Mouse (Mus musculus) gastrocnemius, adult 8-10 months (tissue): Measurements from ENCODE around the gene Trp53i11. TPM values are rescaled to one million over a fixed set of nuclear protein-coding genes. Genes with fewer than 3 reads are reported as not detected.

Experiments used
- DNase-seq, 2 experiments: peaks; one replicate each; pipeline ENCODE4 v3.0.0; 2022; ENCODE audit warnings: low spot score in 2 of 2
- total RNA-seq, 4 experiments: library from RNA; stranded (reverse); gene quantifications; 2 replicates each; pipeline ENCODE4 v1.2.4; 2022

Gene Trp53i11
- 1 to 10 TPM; 1.8 to 5.2 (median 3.3) TPM for total RNA-seq

DNA sequence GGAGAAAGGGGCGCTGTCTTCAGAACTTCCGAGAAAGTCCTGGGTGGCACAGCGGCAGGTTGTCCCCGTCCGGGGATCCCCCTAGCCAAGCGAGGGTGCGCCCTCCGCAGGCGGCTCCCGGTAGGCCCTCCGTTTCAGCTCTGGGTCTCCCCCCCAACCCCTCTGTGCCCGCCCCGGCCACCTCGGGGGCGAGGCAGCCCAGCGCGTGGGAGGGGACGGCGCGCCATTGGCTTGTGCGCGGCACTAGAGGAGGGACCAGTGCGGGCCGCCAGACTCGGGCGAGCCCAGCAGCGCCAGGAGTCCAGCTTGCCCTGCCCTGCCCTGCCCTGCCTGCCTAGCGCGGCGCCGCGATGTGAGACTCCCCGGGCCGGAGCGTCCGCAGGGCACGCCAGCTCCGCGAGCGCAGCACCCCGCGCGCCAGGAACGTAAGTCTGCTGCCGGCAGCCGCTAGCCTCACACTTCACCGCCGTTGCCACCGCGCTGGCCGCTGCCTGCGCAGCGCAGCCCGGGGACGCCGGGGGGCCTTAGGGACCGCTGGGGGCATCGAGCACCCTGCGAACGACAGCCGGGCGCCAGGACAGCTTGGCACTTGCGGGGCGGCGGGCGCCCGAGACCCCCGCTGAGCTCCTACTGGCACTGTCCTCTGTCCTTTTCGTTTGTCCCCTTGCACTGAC, at the start of gene Trp53i11:
Gene Trp53i11 (plus strand): TSS at position 226 of the 674 bp plus-strand sequence.
- peak; percentile 48 to 71 for DNase-seq

DNA sequence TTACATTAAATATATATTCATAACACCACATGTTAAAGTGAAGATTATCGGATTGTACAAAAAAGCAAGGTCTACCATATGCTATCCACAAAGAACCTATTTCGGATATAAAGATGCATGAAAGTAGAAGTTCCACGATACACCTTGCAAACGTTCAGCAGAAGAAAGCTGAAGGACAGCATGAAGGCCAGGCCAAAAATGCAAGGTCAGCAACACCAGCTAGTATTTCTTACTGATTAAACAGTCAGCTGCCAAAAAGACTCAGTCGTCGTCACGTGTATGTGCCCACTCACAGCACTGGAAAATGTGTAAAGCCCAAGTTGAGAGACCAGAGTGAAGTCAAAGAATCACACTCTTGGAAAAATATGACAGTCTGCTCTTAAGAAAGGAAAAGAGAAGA, 47.9 kb upstream of the Trp53i11 start:
- DNase-seq, result no peak

DNA sequence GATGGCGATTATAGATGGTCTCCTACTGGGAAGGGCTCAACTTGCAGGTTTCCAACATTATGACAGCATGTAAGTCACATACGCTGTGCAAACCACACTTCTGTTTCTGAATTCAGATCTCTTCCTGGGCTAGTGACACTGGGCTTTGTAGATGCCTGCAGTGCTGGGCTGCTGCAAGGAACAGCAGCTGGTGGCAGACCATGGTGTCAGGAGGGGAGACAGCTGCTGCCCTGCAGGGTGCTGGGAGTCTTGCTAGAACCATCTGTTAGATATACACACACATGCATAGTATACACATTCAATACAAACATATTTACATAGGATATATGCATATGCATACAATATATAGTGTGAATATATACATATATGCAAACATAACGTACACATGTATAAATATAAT, 46.0 kb upstream of the Trp53i11 start:
- DNase-seq, result no peak

DNA sequence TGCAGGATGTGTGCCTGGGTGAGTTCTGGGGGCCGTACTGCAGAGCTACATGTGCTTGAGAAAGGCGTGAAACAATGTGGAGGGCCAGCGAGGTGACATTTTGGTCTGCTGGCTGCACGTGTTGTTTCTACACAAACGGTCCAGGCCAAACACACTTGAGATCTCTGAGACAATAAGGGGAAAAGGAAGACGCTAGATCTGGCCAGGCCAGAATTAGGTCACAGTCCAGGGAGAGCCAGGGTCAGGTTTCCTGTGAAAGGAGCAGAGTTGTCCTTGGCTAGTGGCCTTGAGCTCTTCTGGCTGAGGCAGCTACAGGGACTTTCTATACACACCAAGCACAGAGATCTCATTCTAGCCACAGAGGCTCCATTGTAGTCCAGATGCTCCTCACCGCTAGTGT, 44.7 kb upstream of the Trp53i11 start:
- DNase-seq, result peak; percentile 20 to 26

DNA sequence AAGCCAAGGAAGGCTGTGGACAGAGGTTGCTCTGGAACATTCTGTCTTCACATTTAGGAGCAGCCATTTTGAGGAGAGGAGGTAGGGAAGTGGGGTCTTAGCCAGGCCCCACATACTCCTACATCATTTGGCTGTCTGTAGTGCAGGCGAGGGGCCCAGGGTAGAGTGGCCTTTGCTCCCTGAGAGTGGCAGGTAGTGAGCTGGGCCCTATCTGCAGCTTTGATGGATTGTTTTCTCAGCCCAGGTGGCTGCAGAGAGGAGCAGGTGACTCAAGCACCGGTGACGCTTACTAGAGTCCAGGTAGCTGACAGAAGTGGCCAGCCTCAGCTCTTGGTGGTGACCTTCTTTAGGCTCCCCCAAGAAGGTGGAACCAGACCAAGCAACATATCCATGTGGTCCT, 43.2 kb upstream of the Trp53i11 start:
- DNase-seq, result no peak

DNA sequence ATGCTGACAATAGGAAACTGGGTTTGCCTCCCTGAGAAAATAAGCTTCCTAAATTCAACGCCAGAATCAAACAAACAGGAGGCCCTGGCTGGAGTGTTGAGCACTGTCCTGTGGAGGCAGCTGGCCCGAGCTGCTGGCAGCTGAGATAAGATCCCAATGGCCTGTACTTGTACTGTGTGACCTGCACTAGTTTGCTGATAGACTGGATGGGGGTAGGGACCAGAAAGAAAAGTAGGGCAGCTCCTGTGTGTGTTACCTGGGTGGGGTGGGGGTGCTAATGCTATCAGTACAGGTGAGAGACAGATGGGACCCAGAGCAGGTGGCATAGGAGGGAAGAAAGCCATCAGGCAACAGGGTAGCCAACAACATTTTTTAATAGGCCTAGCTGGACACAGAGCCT, 37.3 kb upstream of the Trp53i11 start:
- no peak for DNase-seq

DNA sequence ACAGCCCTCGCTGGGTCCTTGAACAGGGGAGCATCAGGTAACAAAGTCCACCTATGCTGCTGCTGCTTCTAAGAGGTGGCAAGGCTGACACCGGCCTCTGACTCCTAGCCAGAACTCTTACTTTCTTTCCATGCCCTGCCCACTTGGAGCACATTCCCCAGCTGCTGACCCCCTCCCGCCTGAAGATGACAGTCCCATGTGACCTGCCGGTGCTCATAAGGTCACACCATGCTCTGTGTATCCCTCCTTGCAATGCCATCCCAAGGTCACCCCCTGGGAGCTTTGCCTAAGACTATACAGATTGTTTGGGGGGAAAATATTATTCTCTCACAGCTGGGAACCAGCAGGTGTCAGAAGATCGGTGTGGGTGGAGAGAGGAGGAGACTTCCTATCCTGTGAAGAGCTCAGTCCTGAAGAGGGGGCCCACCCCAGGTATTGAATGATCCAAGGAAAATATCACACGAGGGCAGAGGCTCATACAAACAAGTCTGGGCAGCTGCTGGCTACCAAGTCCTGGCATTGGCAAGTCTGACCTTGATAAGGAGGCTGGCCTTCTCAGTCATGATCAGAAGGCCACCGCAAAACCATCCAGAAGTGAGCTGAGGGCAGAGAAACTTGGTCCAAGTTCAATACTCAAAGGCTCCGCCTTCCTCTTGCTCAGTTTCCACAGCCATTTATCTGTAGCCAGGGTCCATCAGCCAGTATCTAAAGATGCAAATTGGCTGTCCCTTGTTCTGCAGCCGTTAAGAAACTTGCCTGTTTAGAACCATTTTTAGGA, 36.5 kb upstream of the Trp53i11 start:
- DNase-seq, result no peak

DNA sequence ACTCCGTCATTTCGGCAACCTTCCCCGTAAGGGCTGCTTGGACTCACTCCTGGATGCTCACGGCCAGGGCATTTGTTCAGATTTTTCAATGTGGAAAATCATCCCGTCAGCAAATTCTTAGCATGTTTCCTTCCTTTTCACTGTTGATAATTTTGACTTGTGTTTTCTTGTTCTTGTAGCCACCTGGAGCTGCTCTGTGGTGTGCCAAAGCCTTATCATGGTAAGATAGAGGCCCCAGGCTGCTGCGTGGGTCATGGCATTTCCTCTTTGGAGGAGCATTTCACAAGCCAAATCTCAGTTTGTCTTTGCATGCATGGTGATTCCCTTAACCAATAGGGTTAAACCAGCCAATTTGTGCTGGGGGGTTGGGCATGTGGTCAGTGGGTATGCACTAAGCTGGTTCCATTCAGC, 35.2 kb upstream of the Trp53i11 start:
- no peak for DNase-seq

DNA sequence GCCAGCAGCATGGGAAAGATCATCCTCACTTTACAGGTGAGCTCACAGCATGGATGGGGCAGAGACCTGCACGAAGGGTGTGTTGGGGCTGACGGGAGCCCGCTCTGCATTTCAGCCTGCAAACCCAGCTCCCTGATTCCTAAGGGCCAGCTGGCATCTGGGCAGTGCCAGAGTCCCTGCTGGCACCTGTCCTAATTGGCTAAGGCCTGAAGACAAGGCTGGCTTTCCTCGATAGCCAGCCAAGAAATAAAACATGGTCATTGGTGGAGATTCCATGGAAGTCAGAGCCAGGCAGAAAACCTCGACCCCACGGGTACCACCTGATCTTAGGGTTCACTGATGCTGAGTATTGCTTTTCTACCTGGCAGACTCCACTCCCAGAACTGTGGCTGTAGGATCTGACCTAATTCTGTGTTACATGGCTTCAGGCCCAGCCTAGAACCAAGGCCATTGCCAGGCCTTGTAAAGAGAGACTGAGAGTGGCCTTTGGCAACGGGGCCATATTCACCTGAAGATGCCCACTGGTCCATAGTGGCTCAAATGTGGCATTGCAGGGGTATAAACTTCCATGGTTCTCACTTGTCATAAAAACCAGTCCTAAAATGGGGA, 34.4 kb upstream of the Trp53i11 start:
- peak in 1 of 2 experiments; percentile 32 for DNase-seq

DNA sequence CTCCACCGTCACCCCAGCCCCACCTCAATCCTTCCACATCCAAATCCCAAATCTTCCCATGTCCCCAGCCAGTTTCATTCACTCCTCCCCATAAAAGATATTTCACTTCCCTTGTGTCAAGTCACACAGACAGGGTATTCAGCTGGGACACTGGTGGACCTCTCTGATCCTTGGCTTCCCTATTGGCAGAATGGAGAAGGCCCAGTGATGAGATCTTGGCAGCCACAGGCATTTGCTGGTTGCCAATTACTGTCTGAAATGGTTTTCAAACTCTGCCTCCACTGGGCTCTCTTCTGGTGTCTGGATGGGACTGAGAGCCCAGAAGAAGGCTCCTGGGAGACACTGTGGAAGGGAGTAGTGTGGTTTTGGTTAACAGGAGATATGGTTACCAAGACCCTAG, 33.5 kb upstream of the Trp53i11 start:
- DNase-seq, result no peak

DNA sequence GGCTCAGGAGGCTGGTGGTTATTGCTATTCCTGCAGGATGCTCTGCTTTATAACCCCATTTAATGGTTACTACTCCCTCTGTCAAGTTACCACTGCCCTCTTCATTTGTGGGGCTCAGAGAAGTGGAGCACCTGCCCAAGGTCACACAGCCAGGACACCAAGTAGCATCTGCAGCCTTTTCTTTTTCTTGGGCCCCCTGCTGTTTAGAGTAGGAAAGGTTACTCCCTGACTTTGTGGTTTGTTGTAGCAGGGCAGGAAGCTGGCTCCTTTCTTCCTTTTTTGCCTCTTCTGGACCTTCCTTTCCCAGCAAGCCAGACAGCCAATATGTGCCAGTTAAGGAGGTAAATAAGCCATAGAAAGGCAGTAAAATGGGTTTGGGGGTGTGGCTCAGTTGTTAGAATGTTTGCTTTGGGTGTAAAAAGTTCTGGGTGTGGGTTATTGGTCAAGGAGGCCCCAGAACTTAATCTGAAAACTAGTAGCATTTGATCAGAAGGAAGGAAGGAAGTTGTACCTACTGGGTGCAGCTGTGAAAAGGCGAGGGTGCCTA, 32.8 kb upstream of the Trp53i11 start:
- no peak for DNase-seq

DNA sequence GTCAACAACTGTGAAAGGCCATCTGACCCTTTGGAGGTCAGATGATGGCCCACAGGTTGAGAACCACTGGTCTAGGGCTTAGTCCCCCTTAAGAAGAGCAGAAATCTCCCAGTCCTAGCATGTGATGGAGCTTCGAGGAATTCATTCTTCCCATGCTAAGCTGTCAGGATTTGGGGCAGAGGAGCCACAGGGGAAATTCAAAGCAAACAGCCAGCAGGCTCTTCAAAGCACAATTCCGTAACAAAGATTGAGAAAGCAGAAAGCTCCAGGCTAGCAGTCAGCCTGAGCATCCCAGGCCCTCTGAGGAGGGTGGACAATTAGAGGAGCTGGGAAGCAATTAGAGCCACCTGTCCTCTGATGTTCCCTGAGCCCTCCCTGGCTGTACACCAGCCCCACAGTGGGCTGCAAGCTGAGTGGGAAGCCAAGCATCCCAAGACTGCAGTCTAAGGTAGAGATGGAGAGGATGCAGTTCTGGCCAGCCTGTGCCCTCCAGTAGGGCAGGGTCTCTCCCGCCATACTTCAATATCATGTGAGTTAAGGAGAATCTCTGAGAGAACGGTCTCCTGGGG, 26.8 kb upstream of the Trp53i11 start:
- DNase-seq, result no peak

DNA sequence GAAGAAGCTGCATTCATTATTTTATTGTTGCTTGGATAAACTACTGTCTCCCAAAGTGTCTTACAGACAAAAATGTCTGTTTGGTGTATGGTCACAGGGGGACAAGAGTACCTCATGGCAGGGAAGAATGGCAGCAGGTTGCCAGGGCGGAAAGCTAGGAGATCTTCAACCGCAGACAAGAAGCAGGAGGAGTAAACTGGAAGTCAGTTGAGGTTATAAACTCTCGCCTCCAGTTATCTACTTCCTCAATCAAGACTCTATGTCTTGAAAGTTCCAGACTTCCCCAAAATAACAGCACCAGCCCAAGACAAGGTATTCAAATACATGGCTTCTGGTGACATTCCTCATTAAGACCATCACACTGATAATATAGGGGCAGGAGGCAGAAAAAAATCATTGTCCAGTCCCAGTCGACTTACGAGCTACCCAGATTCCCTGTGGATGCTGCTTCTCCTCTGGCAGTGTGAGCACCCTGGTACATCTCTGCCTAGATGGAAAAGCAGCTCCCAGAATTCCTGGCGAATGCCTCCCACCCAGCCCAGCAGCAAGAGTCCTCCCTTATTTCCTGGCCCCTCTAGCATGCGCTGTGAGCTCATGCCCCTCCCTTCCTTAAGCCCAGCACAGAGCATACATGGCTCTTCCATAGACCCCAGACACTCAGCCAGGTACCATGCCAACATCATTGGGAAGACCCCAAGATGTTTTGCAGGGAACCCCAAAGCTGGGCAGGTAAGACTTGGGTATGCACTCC, 25.3 kb upstream of the Trp53i11 start:
- no peak for DNase-seq

DNA sequence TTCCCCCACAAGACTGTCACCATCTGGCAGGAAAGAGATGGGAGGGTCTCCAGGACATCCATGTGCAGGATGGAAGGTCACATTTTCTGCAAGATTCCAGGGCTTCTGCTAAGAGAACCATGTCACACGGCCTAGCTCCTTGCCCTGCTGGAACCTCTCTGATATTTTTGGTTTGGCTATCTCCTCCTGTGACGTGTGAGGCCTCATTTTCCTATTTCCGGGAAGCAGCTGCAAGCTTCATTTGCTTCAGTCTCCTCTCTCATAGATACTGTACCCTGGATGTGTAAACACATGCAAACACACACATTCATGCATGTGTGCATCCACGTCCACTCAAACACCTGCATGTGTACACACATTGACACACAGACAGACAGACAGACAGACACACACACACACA, 24.6 kb upstream of the Trp53i11 start:
- no peak for DNase-seq

DNA sequence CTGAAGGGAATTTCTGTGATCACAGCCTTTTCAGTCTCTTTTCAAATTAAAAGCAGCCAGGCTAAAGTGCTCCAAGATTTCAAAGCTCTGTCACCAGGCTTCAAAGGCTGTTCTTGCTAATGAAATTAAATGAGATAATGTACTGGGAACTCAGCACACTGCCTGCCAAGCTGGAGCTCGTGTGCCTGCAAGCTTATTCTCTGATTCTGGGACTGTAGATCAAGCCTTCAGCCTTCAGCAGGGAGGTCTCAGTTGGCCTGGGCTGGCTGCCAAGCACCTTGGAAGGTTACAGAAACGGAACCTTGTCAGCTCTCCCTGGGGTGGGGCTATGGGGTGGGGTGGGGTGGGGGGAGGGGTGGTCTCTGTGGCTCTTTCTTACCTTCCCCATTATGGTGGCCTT, 24.0 kb upstream of the Trp53i11 start:
- no peak for DNase-seq

DNA sequence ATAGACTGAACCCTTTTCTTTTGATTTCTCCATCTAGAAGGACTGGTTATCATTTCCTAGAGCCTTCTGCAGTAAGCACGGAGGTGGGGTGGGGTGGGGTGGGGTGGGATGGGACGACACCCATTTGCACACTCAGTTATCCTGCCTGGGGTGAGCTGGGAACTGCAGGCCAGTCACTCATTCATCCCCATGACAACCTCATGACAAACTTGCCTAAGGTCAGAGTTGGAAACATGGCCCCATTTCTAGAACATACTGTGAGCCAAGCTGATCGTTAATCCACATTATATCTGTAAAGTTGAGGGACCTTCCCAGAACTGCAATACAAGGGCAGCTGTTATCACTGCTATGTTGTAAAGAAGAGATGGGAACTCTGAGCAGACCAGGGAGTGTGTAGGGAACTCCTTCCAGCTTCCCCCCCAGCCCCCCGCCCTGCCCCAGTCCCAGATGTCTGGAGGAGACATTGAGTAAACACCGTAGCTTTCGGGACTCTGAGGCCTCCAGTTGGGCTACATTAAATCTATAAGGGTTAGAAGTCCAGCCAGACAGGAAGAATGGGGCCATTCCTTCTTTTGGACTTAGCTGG, 23.5 kb upstream of the Trp53i11 start:
- no peak for DNase-seq

DNA sequence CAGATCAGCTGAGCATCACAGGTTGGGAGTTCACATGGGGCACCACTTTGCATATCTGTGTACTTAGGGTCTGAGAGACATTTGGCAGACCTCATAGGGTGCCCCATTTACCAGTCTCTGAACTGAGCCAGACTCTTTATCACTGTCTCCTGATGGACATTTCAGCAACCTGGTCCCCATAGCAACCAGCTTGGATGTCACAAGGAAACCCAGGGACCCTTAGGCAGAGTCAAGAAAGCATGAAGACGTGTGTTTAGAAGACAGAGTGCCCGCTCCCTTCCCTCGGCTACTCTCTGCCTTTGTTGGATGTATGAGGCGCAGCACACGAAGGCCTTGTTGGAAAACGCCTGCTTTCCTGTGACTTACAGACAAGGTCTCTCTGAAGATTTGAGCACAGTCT, 21.1 kb upstream of the Trp53i11 start:
- no peak for DNase-seq

DNA sequence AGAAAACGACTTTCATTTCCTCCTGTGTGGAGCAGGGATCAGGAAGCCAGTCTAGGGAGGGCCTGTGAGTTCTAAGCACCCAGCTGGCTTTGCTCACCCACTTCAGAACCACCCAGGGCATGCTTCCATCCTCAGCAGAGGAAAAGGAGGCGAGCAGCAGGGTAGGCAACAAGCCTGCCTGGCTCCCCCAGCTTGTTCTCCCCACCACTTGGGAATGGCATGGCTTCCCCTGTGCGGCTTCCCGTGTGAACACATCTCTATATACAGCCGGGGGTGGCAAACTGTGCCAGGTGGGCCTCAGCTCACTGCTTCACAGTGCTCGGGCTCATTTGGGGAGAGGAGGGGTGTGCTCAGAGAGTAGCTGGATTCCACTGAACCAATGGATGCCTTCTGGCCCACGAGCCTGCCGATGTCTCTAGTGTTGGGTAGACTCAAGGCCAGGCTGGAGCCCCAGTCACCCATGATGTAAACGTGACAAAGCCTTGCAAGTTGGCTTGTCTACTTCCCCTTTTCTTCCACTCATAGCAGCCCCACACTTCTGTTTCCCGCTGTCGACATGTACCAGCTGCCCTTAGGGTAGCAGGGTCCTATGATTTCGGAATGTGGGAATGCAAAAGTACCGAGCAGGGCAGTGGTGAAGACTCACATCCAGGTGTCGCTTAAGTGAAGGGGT, 20.5 kb upstream of the Trp53i11 start:
- DNase-seq, result no peak

DNA sequence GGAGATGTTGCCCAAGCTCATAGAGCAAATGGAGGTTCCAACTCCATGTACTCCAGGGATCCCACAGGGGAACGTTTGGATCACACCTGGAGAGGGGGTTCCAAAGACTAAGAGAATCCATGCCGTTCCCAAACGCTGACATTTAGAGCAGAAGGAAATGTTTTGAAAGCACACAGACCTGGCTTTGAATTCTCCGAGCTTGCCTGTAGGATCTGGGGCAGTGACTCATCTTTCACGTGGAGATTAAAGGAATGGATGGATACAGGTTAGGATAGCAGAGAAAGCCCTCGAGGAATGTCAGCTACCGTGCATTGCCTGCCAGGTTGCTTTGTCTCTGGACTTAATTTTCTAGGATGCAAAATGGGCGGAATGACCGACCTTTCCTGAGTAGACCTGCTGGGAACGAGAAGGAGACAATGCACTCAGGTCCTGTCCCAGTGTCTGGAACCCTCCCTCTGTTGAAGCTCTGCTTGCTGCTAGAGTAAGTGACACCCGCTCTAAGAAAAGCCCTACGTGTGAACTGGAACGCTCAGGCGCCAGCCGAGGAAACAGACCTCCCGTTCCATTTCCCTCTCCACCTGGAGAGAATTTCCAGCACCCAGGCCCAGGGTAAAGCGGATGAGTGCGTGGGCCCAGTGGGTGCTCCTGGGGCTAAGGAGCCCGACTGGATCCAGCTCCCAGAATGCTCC, 17.0 kb upstream of the Trp53i11 start:
- DNase-seq, result no peak

DNA sequence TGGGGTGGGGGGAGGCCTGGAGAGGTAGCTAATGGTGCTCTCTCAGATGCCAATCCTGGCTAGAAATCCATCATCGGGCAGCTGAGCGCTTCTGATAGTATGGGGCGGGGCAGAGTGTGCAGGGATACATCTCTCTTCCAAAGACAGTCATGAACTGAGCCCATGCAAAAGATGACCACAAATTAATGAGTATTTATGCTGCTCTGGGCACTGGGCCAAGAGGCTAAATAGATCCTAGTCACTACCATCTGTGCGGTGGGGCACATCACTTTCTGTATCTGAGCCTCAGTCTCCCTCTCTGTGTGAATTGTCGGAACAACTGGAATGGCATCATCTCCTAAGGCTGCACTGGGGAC, 16.5 kb upstream of the Trp53i11 start:
- DNase-seq, result no peak
